Mouse (Mus musculus): Measurements from ENCODE around the gene Gm960.

Gm960 gene

GRCm38 (mm10) chr19:4698205-4698677 lies at the start of gene Gm960:
Gm960 (minus strand) TSS chr19:4698668.
- peak; percentile 89 for DNase-seq (ENCODE audit: low spot score)

- DNase-seq (ENCODE audit: low spot score) = no peak
These were observed 49.3 kb upstream of the Gm960 start for GRCm38 (mm10) chr19:4747631-4748312.

- DNase-seq (ENCODE audit: low spot score) = peak; percentile 65
These were observed 48.1 kb upstream of the Gm960 start for GRCm38 (mm10) chr19:4746611-4747010.

- DNase-seq (ENCODE audit: low spot score) = no peak
These were observed 47.2 kb upstream of the Gm960 start for GRCm38 (mm10) chr19:4745681-4746080.

- DNase-seq (ENCODE audit: low spot score) = peak; percentile 71
These were observed 46.6 kb upstream of the Gm960 start for GRCm38 (mm10) chr19:4745057-4745456.

GRCm38 (mm10) chr19:4744026-4744425 lies 45.6 kb upstream of the Gm960 start:
- DNase-seq (ENCODE audit: low spot score) = peak; percentile 32

GRCm38 (mm10) chr19:4743524-4743923 lies 45.1 kb upstream of the Gm960 start:
- DNase-seq (ENCODE audit: low spot score) = no peak

- DNase-seq (ENCODE audit: low spot score) = no peak
These were observed 43.8 kb upstream of the Gm960 start for GRCm38 (mm10) chr19:4742229-4742628.

- DNase-seq (ENCODE audit: low spot score) = no peak
These were observed 43.0 kb upstream of the Gm960 start for GRCm38 (mm10) chr19:4741482-4741881.

GRCm38 (mm10) chr19:4739762-4740161 lies 41.3 kb upstream of the Gm960 start:
- DNase-seq (ENCODE audit: low spot score) = no peak

GRCm38 (mm10) chr19:4739053-4739452 lies 40.6 kb upstream of the Gm960 start:
- DNase-seq (ENCODE audit: low spot score) = no peak

- no peak for DNase-seq (ENCODE audit: low spot score)
These were observed 39.4 kb upstream of the Gm960 start for GRCm38 (mm10) chr19:4737866-4738265.

- no peak for DNase-seq (ENCODE audit: low spot score)
These were observed 34.6 kb upstream of the Gm960 start for GRCm38 (mm10) chr19:4733052-4733451.

- DNase-seq (ENCODE audit: low spot score) = no peak
These were observed 30.7 kb upstream of the Gm960 start for GRCm38 (mm10) chr19:4729186-4729585.

GRCm38 (mm10) chr19:4720671-4721244 lies 22.3 kb upstream of the Gm960 start:
- peak; percentile 65 for DNase-seq (ENCODE audit: low spot score)

- DNase-seq (ENCODE audit: low spot score) = no peak
These were observed 21.6 kb upstream of the Gm960 start for GRCm38 (mm10) chr19:4720112-4720511.

- no peak for DNase-seq (ENCODE audit: low spot score)
These were observed 20.9 kb upstream of the Gm960 start for GRCm38 (mm10) chr19:4719351-4719764.

GRCm38 (mm10) chr19:4718716-4719115 lies 20.2 kb upstream of the Gm960 start:
- no peak for DNase-seq (ENCODE audit: low spot score)

GRCm38 (mm10) chr19:4717281-4717680 lies 18.8 kb upstream of the Gm960 start:
- no peak for DNase-seq (ENCODE audit: low spot score)

GRCm38 (mm10) chr19:4716756-4717155 lies 18.3 kb upstream of the Gm960 start:
- no peak for DNase-seq (ENCODE audit: low spot score)

- DNase-seq (ENCODE audit: low spot score) = no peak
These were observed 15.4 kb upstream of the Gm960 start for GRCm38 (mm10) chr19:4713886-4714285.

- DNase-seq (ENCODE audit: low spot score) = no peak
These were observed 14.5 kb upstream of the Gm960 start for GRCm38 (mm10) chr19:4712781-4713526.

- DNase-seq (ENCODE audit: low spot score) = no peak
These were observed 13.8 kb upstream of the Gm960 start for GRCm38 (mm10) chr19:4712156-4712780.

Data from testis, postnatal 10 days (tissue).